Mouse (Mus musculus): ENCODE measurements around the gene Wdr83os.

Wdr83os gene

DNA sequence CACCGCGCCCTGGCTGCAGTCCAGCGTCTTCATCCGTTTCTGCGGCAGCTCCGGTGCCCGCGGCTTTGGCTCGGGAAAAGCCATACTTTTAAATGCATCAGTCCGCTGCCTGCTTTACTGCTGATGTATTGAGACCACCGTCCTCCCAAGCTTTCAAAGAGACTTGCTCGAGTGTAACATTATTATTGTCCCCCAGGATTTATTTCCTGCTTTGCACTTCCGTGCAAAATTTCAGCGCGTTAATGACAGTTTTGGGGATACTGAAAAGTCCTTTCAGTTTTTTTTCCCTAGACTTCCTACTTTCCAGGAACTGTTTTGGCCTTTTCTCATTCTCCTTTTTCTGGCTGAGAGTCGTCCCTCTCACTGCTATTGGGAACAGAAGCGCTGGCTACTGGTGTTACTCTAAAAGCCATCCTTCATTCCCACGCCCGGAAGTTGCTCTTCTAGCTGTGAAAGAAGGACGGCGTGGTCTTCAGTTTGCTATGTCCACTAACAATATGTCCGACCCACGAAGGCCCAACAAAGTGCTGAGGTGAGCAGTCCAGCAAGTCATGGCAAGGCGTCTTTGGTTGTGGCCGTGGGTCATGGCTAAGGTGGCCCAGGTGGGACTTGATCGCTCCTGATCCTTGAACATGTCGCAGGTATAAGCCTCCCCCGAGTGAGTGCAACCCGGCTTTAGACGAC is at the start of gene Wdr83os:
TSS of gene Wdr83os (plus strand) at position 209 of the 684 bp plus-strand sequence.
- DNase-seq, result peak; percentile 55 to 69

DNA sequence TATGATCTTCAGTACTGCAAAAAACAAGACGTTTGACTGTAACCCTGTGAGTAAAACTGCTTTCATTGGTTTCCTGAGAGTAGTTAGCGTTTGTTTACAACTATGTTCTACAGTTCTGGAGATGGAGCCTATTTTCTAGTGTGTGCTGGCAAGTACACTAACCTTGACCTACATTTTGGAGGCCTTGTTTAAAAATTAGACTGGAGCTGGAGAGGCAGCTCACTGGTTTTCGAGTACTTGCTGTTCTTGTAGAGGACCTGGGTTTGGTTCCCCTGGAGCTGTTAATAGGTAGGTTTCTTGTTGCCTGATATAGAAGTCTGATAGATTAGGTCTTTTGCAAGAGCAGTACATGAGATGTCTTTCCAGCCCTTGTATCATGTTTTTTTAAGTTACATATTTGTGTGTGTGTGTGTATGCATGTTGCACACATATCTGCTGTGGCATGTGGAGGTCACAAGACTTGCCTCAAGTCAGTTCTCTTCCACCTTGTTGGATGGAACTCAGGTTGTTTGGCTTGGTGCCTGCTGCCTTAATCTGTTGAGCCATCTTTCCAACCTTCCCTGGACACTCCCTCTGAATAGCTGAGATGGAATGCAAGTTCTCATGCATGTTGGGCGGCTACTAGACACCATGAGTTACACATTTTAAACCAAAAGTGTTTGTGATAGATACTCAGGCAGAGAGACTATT is 47.8 kb upstream of the Wdr83os start:
- DNase-seq, result no peak

DNA sequence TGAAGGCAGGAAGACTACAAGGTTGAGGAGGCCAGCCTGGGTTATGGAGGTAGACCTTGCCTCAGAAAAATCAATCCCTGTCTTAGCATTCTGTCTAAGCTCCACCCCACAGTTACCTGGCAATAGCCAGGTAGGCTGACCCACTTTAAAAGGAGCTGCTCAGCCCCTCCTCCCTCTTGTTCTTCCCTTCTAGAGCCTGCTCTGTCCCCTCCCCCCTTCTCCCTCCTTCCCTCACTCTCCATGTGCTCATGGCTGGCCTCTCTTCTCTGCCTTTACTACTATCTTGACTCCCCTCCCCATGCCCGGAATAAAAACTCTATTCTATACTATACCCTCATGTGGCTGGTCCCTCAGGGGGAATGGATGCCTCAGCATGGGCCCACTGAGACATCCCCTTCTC is 46.7 kb upstream of the Wdr83os start:
- no peak for DNase-seq

DNA sequence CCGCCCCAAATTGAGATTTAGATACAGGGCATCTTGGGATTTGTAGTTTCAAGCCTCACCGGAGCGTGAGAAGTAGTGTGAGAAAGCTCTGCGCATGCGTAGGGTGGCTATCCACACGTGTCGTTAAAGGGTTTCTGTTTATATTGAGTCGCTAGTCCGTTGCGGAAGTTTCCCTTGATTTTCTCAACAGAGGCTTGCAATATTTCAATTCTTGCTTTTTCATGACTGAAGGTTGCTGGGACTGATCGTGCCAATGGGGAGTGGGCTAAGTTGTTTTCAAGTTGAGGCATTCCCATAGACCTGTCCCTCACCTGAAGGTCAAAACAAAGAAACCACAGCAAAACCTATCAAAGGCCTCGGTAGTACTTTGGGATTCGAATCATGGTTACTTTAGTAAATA is 45.8 kb upstream of the Wdr83os start:
- peak; percentile 68 to 69 for DNase-seq

DNA sequence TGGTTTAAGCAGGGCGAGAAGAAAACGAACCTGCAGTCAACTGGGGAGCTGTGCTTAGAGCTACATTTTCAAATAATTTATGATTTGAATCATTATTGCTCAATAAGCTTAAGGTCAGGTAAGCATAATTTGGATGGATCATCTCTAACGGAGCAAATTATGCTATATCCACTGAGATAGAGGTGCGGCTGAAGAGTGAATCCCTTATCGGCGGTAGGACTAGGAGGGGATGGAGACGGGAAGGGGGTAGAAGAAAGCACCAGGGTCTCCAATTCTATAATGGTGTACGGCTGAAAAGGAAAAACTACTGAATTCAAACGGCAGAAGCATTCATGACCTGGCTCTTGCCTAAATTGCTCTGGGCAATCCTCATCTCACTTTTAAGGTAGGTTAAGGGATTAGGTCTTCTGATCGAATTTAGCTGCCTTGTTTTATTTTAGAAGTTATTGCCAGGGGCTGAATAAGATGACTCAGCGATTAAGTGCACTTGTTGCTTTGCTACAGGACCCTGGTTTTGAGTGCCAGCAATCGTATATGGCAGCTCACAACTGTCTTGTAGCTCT is 45.3 kb upstream of the Wdr83os start:
- no peak for DNase-seq

DNA sequence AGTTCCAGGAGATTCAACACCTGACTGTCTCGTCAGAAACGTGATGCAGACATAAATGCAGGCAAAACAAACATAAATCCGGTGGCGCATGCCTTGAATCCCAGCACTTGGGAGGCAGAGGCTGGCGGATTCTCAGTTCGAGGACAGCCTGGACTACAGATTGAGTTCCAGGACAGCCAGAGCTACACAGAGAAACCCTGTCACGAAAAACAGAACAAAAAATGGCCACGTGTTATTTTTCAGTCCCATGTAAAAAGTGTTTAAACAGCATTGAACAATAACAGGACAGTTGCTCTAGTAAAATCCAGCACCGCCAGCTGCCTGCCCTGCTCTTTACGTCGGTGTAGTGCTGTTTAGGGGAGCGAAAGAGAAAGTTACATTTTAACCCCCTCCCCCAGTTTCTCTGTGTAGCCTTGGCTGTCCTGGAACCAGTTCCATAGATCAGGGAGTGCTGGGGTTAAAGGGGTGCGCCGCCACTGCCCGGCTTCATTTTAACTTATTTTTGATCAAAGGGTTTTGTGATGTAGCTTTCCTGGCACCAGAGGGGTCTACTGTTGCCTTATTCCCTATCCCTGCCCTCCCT is 44.7 kb upstream of the Wdr83os start:
- peak in 1 of 2 experiments; percentile 27 for DNase-seq

DNA sequence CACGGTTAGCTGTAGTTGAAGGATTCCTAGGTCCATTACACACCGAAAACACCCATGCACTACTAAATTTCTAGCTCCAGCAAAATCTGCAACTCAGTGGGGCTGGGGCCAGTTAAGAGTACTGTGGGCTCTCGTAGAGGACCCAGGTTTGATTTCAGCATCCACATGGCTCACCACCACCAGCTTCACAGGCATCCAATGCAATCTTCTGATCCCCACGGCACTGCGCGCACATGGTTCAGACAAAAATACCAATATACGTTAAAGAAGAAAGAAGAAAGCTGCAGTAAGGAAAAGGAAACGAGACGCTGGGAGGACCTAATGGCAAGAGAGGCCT is 44.2 kb upstream of the Wdr83os start:
- no peak for DNase-seq

DNA sequence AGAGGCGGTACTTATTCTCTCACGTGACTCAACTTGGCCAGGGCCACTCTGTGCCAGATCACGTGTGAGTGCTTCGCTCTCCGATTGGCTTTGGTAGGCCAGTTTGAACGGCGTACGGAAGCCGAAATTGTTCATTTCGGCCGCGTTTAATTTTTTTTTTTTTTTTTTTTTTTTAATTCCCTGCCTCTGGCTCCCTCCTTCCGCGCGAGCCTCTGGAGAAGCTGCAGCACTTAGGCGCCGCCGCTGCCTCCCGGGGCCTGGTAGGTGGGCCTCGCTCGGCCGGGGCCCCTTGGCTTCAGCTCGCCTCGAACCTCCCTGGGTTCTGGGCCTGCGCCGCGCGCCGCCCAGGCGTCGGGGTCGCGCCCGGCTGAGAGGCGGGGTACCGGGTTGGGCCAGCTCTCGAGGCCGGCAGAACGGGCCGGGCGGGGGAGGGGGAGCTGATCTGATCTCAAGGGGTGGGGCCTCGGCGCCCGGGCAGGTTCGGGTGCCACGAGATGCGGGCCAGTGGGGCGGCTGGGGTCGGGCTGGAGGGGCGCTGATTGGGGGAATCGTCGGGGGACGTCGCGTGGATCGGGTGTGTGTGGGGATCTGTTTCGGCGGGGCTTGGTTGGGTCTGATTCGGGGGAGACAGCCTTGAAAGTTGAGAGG is 43.7 kb upstream of the Wdr83os start, which contains the start of gene Tnpo2:
TSS of gene Tnpo2 (plus strand) at position 198 of the 648 bp plus-strand sequence.
- DNase-seq, result peak; percentile 90 to 93

DNA sequence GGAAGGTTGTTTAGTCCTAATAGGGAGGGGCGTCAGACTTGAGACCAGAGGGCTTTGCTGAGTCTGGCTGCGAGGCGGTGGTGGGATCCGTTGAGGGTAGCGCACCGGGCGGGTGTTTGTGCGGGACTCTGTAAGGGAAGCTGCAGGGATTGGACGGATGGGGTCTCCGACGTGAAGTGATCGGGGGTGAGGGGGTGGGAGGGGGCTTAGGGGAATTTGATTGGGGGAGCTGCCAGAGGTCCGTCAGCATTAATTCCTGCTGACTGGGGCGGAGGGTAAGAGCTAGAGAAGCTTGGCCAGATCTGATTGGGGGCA is 43.2 kb upstream of the Wdr83os start:
- DNase-seq, result no peak

DNA sequence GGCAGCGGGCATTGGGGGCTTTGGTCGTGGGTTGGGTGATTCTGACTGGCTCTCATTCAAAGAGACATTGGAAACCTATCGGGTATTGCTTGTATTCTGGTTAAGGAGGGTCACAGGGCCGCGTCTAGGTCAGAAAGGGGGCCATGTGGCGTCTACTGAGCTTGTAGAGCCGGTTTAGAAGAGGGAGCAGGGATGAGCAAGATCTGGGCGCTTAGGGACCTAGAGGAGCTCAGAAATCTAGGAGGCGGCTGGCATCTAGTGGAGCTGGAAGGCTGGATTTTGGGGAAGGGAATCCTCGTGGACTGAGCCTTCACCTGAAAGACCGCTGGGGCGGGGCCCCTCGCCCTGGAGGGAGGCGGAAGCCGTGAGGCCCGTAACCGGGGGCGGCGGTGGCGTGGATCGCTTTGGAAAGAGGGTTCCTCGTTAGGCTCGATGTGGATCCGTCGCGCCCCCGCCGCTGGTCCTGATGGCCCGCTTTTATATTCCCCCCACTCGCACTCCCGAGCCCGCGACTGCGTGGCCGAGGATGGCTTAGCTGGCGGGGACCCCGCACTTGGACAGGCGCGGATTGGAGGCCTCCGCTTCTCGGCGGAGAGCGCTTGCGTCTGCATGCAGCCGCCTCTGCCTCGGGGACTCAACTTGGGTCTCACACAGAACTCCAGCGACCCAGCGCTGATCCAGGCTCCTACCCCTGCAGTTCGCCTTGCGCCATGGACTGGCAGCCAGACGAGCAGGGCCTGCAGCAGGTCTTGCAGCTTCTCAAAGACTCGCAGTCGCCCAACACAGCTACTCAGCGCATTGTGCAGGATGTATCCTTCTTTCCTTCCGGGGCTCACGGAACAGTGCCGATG is 42.6 kb upstream of the Wdr83os start:
- DNase-seq, result peak; percentile 41 to 52

DNA sequence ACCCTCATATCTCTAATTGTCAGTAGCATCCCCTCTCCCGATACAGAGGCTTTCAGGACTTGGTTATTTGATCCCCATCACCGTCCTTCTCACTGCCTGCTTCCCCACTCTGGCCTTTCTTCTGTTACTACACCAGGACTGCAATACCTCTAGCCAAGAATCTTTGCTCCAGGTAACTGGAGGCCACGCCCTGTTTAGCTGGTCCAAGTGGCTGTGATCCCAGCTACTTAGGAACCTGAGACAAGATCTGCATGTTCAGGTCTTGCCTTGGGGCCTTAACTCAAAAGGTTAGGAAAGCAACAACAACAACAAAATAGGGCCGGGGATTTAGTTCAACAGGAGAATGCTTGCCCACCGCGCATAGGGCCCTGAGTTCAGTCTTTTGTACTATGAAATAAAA is 36.9 kb upstream of the Wdr83os start:
- DNase-seq, result no peak

DNA sequence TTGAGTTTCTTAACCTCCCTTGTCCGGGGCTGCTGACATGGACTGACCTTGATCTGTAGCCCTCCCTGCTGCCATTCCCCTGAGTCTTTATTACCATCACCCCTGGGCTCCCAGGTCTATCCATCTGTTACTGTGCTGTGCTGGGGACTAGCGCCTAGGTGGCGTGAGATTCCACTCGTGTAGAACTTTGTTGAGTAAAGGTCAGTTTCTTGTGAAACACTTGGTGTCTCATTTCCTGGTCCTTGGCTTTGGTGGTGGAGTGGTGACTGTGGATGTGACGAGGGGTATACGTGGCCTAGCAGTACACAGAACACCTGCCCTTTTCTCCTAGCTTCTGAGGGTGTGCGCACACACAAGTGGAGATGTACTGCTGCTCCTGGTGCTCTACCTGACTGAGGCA is 23.2 kb upstream of the Wdr83os start:
- no peak for DNase-seq

DNA sequence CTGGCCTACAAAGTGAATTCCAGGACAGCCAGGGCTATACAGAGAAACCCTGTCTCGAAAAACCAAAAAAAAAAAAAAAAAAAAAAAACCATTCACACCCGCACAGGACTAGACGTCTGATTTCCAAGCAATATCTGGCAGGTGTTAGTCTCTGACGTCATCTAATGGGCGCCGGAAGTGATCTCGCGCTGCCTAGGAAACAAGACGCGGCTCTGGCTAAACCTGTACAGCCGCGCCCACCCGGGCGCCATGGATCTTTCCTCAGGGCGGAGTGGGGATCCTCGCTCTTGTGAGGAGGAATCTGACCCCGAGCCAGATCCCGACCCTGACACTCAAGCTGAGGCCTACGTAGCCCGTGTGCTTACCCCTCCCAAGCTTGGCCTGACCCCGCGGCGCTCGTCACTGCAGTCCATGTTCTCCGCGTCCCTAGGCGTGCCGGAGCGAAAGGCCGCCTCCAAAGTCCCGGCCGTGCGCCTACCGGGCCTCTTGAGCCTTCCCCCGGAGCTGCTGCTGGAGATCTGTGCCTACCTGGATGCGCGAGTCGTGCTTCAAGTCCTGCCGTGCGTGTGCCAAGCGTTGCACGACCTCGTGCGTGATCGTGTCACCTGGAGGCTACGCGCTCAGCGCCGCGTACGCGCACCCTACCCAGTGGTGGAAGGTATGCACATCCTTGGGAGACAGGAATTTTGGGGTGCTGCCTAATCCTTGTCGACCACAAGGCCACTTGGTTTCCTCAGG is 20.5 kb upstream of the Wdr83os start, which contains the start of gene Fbxw9:
TSS of gene Fbxw9 (plus strand) at position 177 of the 738 bp plus-strand sequence.
- DNase-seq, result peak; percentile 89 to 90

DNA sequence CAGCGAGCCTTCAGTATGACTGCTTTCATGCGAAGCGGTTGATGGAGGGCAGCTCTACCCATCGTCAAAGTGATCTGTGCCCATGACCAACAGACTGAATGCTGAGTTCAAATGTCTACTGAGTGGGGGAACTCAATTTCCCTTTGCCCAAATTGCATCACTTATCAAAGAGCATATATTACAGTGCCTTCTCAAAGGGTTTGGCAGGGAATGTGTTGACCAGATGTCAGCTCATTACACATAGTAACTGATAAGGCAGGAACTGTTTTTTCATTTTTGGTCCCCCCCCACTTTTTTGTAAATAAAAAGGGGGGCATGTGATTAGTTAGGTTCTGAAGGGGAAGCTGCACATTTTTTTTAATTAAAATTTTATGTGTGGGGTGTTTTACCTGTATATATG is 17.9 kb upstream of the Wdr83os start:
- DNase-seq, result no peak

DNA sequence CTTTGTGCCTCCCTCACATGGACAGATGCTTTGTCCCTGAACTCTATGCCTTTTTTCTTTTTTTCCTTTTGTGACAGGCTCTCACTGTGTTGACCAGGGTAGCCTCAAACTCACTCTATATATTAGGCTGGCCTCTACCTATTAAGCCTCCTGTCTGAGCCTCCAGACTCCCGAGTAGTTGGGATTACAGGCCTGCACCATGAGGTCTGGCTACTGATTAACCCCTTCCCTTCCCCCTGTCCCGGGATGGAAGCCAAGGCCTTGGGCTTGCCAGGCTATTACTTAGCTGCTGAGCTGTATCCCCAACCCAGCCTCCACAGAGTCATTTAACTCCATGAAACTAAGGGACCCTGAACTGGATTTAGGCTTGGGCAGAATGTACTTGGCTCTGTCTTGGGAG is 15.3 kb upstream of the Wdr83os start:
- DNase-seq, result no peak

DNA sequence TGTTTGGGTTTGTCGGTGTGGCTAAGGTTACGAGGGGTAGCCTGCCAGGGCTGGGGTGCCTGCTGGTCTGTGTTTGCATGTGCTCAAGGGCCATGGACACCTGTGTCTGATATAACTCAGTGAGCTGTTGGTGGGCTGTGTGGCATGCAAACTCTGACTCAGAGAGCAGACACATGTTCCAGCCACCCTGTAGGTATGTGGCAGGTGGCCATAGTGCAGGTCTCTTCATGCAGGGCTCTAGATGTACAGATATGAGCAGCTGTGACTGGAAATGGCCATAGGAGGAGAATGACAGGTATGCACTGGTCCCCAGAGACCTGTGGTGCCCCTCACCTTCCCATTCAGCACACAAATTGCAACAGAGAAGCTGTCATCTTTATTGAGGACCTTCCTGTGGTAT is 13.4 kb upstream of the Wdr83os start:
- DNase-seq, result no peak

DNA sequence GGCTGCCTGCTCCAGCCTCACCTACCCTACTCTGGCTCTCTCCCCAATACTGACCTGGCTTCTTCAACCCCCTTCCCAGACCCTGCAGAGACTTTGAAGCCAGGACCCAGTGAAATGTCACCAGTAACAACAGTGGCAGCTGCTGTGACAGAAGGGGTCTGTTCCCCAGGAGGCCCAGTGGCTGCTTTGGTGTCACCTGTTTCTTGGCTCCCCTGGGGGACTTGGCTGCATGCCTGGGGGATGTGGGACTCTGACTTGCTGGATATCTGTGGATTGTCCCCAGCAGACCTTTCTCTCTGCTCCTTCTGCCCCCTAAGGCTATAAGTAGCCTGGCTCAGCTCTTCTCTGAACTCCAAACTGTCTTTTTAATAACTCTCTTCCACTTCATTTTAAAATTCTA is 12.6 kb upstream of the Wdr83os start, which contains the start of gene Gm5741:
TSS of gene Gm5741 (minus strand) at position 1 of the 400 bp plus-strand sequence.
- no peak for DNase-seq

DNA sequence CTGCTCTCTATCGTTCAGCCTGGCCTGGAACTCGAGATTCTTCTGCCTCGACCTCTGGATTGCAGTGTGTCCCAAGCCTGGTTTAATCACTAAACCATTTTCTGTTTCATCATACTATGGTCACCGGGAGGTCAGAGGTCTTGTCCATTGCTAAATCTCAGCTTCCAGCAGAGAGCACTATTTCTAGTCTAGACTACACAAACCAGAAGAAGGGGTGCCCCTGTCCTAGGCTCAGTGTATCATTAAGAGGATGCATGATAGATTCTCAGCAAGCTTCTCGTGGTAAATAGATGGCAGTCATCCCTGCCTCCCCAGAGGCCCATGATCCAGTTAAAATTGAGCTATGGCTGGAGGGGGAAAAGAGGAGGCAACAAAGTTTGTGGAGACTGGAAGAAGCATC is 9.5 kb upstream of the Wdr83os start:
- DNase-seq, result no peak

DNA sequence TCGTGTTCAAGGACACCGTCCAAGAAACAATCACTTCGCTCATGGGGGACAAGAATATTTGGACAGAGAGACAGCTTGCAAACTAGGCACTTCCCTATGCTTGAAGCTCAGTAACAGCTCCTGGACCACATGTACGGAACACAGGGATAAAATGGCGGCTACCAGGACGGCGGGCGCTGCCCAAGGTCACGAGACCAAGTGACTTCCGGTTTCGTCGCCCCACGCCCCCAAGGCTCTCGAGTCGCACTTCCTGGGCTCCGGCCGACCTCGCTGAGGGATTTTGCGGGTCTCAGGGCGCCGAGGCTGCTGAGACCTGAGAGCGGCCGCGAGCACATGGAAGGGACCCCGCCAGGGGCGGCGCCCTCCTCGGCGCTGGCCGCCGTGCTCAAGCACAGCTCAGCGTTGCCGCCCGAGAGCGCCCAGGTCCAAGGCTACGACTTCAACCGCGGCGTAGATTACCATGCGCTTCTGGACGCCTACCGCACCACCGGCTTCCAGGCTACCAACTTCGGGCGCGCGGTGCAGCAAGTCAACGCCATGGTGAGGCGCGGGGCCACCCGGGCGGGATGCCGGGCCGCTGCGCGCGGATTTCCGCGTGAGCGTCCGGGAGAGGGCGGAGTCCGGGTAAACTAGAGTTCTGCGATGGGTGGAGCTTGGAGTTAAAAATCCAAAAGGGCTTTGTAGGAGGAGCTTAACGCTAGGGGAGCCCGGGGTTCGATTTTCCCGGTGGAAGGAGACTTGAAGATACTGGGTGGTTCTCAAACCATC is 8.8 kb upstream of the Wdr83os start, which contains the start of gene Dhps:
TSS of gene Dhps (plus strand) at position 244 of the 768 bp plus-strand sequence.
- DNase-seq, result peak; percentile 90 to 94

DNA sequence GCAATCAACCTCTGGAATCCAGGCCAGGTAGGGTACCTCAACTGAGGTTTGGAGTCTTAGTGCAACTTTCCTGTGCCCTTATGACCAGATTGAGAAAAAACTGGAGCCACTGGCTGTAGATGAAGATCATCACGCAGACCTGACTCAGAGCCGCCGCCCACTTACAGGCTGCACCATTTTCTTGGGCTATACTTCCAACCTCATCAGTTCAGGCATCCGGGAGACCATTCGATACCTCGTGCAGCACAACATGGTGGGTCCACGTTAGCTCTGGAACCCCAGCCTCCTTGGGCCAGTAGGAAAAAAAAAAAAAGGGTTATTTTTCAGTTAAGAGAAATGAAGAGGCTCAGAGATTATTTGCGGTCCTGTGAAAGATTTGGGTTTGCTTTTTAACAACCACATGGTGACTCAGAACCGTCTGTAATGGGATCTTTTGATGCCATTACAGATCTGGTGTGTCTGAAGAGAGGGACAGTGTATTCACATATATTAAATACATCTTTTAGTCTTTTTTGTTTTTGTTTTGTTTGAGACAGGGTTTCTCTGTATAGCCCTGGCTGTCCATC is 8.1 kb upstream of the Wdr83os start:
- DNase-seq, result no peak

Data from cerebellum, adult 18-20 months (tissue).